Mouse (Mus musculus) testis, adult 2 months (tissue): ENCODE measurements at regions not wholly inside any gene's neighbourhood (a gene's known extent, or its start where the extent isn't known, plus 50 kb on each side); places are given as distances from the start of the nearest gene placed in this dataset.

Experiments used
- H3K27ac ChIP-seq: fragments of 200-500 bp; 2 replicates; pipeline ENCODE4 v1.5.1; 2012; ENCODE audit warnings: low read depth, low read length; ENCODE audit not compliant: control insufficient read depth, insufficient read depth
- H3K27me3 ChIP-seq: fragments of 200-500 bp; 2 replicates; pipeline ENCODE4 v1.6.1; 2012; ENCODE audit warnings: mild to moderate bottlenecking, low read length, moderate library complexity; ENCODE audit not compliant: control insufficient read depth, insufficient read depth
- H3K36me3 ChIP-seq: fragments of 200-500 bp; 2 replicates; pipeline ENCODE4 v1.6.1; 2012; ENCODE audit warnings: mild to moderate bottlenecking, low read length; ENCODE audit not compliant: control insufficient read depth, insufficient read depth
- H3K4me1 ChIP-seq: fragments of 200-500 bp; 2 replicates; pipeline ENCODE4 v1.6.1; 2012; ENCODE audit warnings: low read length; ENCODE audit not compliant: control insufficient read depth, insufficient read depth
- H3K4me3 ChIP-seq: fragments of 200-500 bp; 2 replicates; pipeline ENCODE4 v1.5.1; 2012; ENCODE audit warnings: low read depth, mild to moderate bottlenecking, low read length, moderate library complexity, mixed read lengths; ENCODE audit not compliant: control insufficient read depth
- CTCF ChIP-seq: fragments of 200-500 bp; IDR thresholded peaks from 2 replicates; pipeline ENCODE4 v1.5.1; 2012; ENCODE audit warnings: low read depth, mild to moderate bottlenecking, inconsistent platforms, low read length, moderate library complexity; ENCODE audit not compliant: control insufficient read depth, insufficient read depth, insufficient replicate concordance
- POLR2A ChIP-seq: fragments of 200-500 bp; IDR thresholded peaks from 2 replicates; pipeline ENCODE4 v1.6.1; 2012; ENCODE audit warnings: low read depth, mild to moderate bottlenecking, inconsistent platforms, low read length, moderate library complexity; ENCODE audit not compliant: control insufficient read depth

DNA sequence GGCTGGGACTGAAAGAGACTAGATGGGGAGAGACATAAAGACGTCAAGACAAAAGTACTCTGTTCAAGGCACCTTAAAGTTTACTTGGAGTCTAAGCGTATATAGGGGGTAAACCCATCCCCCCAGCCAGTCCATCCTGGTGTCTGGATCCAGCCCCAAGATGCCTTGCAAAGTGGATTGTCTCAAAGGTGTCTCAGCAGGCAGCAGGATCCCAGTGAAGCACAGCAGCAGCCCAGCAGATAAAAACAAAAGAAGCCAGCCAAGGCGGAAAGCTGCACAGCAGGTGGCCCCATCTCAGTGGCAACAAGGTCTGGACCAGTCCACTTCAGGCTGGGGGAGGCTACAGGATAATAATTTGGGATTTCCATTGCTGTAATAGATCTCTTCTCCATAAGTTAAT is 72.0 kb upstream of the Col5a2 start:
- no peak for TF ChIP-seq CTCF
- no peak for TF ChIP-seq POLR2A
- Histone ChIP-seq H3K4me1 (no peaks in the 10 kb centered on the region), H3K27ac (no peak overlapping the region), H3K4me3 (no peak overlapping the region), H3K27me3 (no peaks in the 10 kb centered on the region), H3K36me3 (no peaks in the 10 kb centered on the region)

DNA sequence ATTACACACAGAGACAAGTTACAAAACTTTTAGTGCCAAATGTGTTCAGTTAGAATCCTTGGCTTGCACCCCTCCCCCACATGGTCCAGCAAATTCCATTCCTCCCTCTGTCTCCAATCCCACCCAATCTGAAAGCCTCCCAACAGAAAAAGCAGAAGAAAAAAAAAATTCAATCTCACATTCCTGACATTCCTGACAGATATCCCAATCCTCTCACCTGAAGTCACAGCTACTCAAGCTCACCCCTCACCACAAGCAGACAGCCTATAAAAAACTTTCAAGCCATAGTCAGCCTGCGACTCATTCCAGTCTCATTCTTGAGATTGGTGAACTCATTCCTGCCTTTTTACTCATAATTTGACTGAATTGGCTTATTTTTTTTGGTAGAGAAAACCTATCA is 77.4 kb upstream of the Col5a2 start:
- H3K4me1 ChIP-seq: no peaks in the 10 kb centered on the region; the same call in 1 of the 2 replicates
- H3K27ac ChIP-seq: no peak overlapping the region
- H3K36me3 ChIP-seq: no peaks in the 10 kb centered on the region
- H3K27me3 ChIP-seq: no peaks in the 10 kb centered on the region
- TF ChIP-seq POLR2A (no peak), CTCF (no peak)
- H3K4me3 ChIP-seq: no peak overlapping the region

GRCm38 (mm10) chr1:45587351-45588025 is 84.4 kb upstream of the Col5a2 start:
- H3K36me3 ChIP-seq: no peaks in the 10 kb centered on the region
- TF ChIP-seq POLR2A (no peak), CTCF (no peak)
- no peaks in the 10 kb centered on the region for H3K27me3 ChIP-seq
- H3K4me3 ChIP-seq: no peak overlapping the region
- H3K27ac ChIP-seq: no peak overlapping the region
- H3K4me1 ChIP-seq: no peaks in the 10 kb centered on the region

DNA sequence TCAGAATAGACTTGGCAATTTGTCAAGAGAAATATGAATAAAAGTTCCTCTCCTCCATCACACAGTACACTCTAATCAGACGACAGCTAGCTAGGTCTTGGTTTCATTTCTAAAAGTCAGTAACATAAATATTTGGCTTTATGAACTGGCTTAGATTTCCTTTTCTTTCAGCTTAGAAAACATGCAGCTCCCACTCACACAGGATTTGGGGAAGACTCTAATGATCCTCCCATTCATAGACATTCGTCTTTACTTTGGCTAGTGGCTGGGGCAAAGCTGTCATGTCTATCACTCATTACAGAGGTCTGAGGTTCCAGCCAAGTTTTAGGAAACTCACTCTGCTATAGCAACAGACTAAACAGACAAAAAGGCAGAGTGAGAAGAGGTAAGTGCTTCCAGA is 94.2 kb upstream of the Col5a2 start:
- no peak overlapping the region for H3K4me3 ChIP-seq

GRCm38 (mm10) chr1:45599421-45599820 is 96.3 kb upstream of the Col5a2 start:
- Histone ChIP-seq H3K4me1 (no peaks in the 10 kb centered on the region), H3K36me3 (no peaks in the 10 kb centered on the region), H3K27ac (no peak overlapping the region), H3K27me3 (no peaks in the 10 kb centered on the region), H3K4me3 (no peak overlapping the region)
- TF ChIP-seq POLR2A (no peak), CTCF (no peak)

More for the DNA sequence above, 94.2 kb upstream of the Col5a2 start:
- no peak for TF ChIP-seq CTCF
- TF ChIP-seq POLR2A: no peak
- no peaks in the 10 kb centered on the region for H3K27me3 ChIP-seq
- no peaks in the 10 kb centered on the region for H3K4me1 ChIP-seq
- no peaks in the 10 kb centered on the region for H3K36me3 ChIP-seq
- no peak overlapping the region for H3K27ac ChIP-seq

DNA sequence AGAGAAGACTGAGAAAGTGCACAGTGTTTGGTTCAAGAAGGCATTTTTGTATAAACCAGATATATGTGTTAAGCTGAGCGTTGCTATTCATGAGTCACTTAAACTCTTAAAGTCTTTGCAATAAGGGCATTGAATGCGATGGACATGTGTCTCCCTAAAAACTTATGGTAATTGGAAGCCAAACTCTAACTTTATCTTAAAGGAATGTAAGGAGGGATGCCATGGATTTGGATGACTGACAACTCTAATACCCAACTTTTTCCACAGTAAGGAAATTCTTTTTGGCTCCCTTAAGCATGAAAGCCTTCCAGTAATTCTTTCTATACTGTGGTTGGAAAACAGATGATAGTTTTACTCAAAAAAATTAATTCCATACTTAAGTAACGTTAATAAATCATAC is 96.9 kb upstream of the Col5a2 start:
- no peaks in the 10 kb centered on the region for H3K36me3 ChIP-seq

GRCm38 (mm10) chr1:45605571-45605970 is 102.5 kb upstream of the Col5a2 start:
- Histone ChIP-seq H3K4me3 (no peak overlapping the region), H3K27ac (no peak overlapping the region), H3K4me1 (no peaks in the 10 kb centered on the region), H3K27me3 (no peaks in the 10 kb centered on the region), H3K36me3 (no peaks in the 10 kb centered on the region)
- no peak for TF ChIP-seq POLR2A
- no peak for TF ChIP-seq CTCF

More for the DNA sequence above, 96.9 kb upstream of the Col5a2 start:
- Histone ChIP-seq H3K4me1 (no peaks in the 10 kb centered on the region), H3K4me3 (no peak overlapping the region), H3K27me3 (no peaks in the 10 kb centered on the region), H3K27ac (no peak overlapping the region)
- TF ChIP-seq POLR2A (no peak), CTCF (no peak)

DNA sequence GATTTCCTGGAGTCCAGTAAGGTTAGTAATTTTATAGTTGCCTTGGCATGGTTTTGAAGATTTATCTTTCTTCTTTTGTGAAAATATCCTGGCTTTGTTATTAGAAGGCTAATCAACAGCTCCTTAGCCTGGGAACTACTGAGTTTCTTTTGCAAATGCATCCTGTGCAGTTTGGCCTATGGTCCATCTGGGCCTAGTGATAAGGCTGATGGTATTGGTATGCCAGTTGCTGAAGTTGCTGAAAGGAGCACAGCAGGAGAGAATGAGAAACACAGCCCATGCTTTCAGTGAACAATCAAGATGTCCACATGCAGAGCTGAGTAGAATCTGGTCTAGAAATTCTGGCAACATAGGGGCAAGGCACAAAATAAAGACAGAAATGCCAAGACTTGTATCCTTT is 105.2 kb upstream of the Col5a2 start:
- Histone ChIP-seq H3K4me1 (no peaks in the 10 kb centered on the region), H3K27me3 (no peaks in the 10 kb centered on the region), H3K27ac (no peak overlapping the region), H3K4me3 (no peak overlapping the region), H3K36me3 (no peaks in the 10 kb centered on the region)
- TF ChIP-seq CTCF (no peak), POLR2A (no peak)
